Mouse (Mus musculus): Measurements from ENCODE around the gene Pimreg.
A peak's percentile ranks its signal among the peaks of the same experiment; 100 is the strongest.

Gene Pimreg

GRCm38 (mm10) chr11:72031353-72031752 is 10.5 kb upstream of the Pimreg start:
- no peak for DNase-seq (ENCODE audit: low spot score)

GRCm38 (mm10) chr11:72032091-72032490 is 9.7 kb upstream of the Pimreg start:
- no peak for DNase-seq (ENCODE audit: low spot score)

- no peak for DNase-seq (ENCODE audit: low spot score)
Measured at GRCm38 (mm10) chr11:72032589-72032988, 9.2 kb upstream of the Pimreg start.

GRCm38 (mm10) chr11:72037409-72037808 is 4.4 kb upstream of the Pimreg start, which contains the start of gene Aipl1:
Gene Aipl1 (minus strand): TSS chr11:72037509.
- no peak for DNase-seq (ENCODE audit: low spot score)

- DNase-seq (ENCODE audit: low spot score) = peak; percentile 60
Measured at GRCm38 (mm10) chr11:72037996-72038395, 3.8 kb upstream of the Pimreg start.

- DNase-seq (ENCODE audit: low spot score) = no peak
Measured at GRCm38 (mm10) chr11:72039599-72040386, 2.0 kb upstream of the Pimreg start.

GRCm38 (mm10) chr11:72041290-72041767 is 503 bp upstream of the Pimreg start:
- no peak for DNase-seq (ENCODE audit: low spot score)

- DNase-seq (ENCODE audit: low spot score) = no peak
Measured at GRCm38 (mm10) chr11:72042631-72043030, 799 bp downstream of the Pimreg start.

- no peak for DNase-seq (ENCODE audit: low spot score)
Measured at GRCm38 (mm10) chr11:72044231-72044630, 2.4 kb downstream of the Pimreg start.

GRCm38 (mm10) chr11:72048730-72049129 is 6.9 kb downstream of the Pimreg start:
- no peak for DNase-seq (ENCODE audit: low spot score)

GRCm38 (mm10) chr11:72049171-72049759 is 7.4 kb downstream of the Pimreg start:
- no peak for DNase-seq (ENCODE audit: low spot score)

GRCm38 (mm10) chr11:72050168-72050894 is 8.5 kb downstream of the Pimreg start:
- no peak for DNase-seq (ENCODE audit: low spot score)

GRCm38 (mm10) chr11:72050895-72051858 is 9.3 kb downstream of the Pimreg start:
- no peak for DNase-seq (ENCODE audit: low spot score)

GRCm38 (mm10) chr11:72052221-72052620 is 10.4 kb downstream of the Pimreg start:
- no peak for DNase-seq (ENCODE audit: low spot score)

- no peak for DNase-seq (ENCODE audit: low spot score)
Measured at GRCm38 (mm10) chr11:72052636-72053035, 10.8 kb downstream of the Pimreg start.

GRCm38 (mm10) chr11:72055176-72055575 is 13.3 kb downstream of the Pimreg start:
- DNase-seq (ENCODE audit: low spot score) = no peak

- no peak for DNase-seq (ENCODE audit: low spot score)
Measured at GRCm38 (mm10) chr11:72057166-72057565, 15.3 kb downstream of the Pimreg start.

- no peak for DNase-seq (ENCODE audit: low spot score)
Measured at GRCm38 (mm10) chr11:72060416-72060815, 18.6 kb downstream of the Pimreg start.

GRCm38 (mm10) chr11:72061093-72061620 is 19.3 kb downstream of the Pimreg start:
- no peak for DNase-seq (ENCODE audit: low spot score)

GRCm38 (mm10) chr11:72064414-72064813 is 22.6 kb downstream of the Pimreg start:
- DNase-seq (ENCODE audit: low spot score) = no peak

- DNase-seq (ENCODE audit: low spot score) = no peak
Measured at GRCm38 (mm10) chr11:72065103-72065502, 23.3 kb downstream of the Pimreg start.

All from ovary, postnatal 10 days (tissue).